Mouse (Mus musculus) hindbrain, embryonic 16.5 days (tissue): Measurements from ENCODE around the gene Gas7. TPM values are rescaled to one million over a fixed set of nuclear protein-coding genes. Genes with fewer than 3 reads are reported as not detected.

Experiments used
- ATAC-seq: fragments of 200-750 bp; cut with Nextera tagmentation; 2 replicates; pipeline ENCODE4 v1.8.0; 2017; ENCODE audit warnings: moderate TSS enrichment, moderate library complexity
- H3K27ac ChIP-seq: fragments of 300-500 bp; sonication (generic); 2 replicates; pipeline ENCODE4 v1.5.1; 2014; ENCODE audit warnings: low read depth, mild to moderate bottlenecking, control low read depth, low read length, moderate library complexity
- H3K27me3 ChIP-seq: fragments of 300-500 bp; sonication (generic); replicated peaks from 2 replicates; pipeline ENCODE4 v1.6.1; 2014; ENCODE audit warnings: low read length; ENCODE audit not compliant: control insufficient read depth, insufficient read depth
- H3K36me3 ChIP-seq: fragments of 300-500 bp; sonication (generic); 2 replicates; pipeline ENCODE4 v1.6.1; 2014; ENCODE audit warnings: mild to moderate bottlenecking, low read length, moderate library complexity, mixed read lengths; ENCODE audit not compliant: control insufficient read depth, insufficient read depth
- H3K4me1 ChIP-seq: fragments of 300-500 bp; sonication (generic); 2 replicates; pipeline ENCODE4 v1.6.1; 2014; ENCODE audit warnings: low read depth, low read length; ENCODE audit not compliant: control insufficient read depth, insufficient read depth
- H3K4me2 ChIP-seq: fragments of 300-500 bp; sonication (generic); 2 replicates; pipeline ENCODE4 v1.6.1; 2014; ENCODE audit warnings: mild to moderate bottlenecking, low read length, control low read depth, moderate library complexity
- H3K4me3 ChIP-seq: fragments of 300-500 bp; sonication (generic); 2 replicates; pipeline ENCODE4 v1.5.1; 2014; ENCODE audit warnings: mild to moderate bottlenecking, low read length, control low read depth, moderate library complexity
- H3K9ac ChIP-seq: fragments of 300-500 bp; sonication (generic); 2 replicates; pipeline ENCODE4 v1.6.1; 2014; ENCODE audit warnings: low read depth, mild to moderate bottlenecking, control low read depth, low read length, moderate library complexity
- H3K9me3 ChIP-seq: fragments of 300-500 bp; sonication (generic); 2 replicates; pipeline ENCODE4 v1.6.1; 2014; ENCODE audit warnings: mild to moderate bottlenecking, low read length, moderate library complexity; ENCODE audit not compliant: control insufficient read depth
- whole genome bisulfite sequencing: fragments of 180-500 bp; shearing (Covaris S2); extraction: QIAGEN DNeasy Blood & Tissue Kit; methylation state at CpG from one replicate; pipeline ENCODE4 v1.1.7; 2014; 5-methylcytosine and 5-hydroxymethylcytosine counted together
- polyA plus RNA-seq: library from polyadenylated mRNA; unstranded; fragments of >200 nt; fragmentation: Nextera tagmentation; extraction: Ambion mirVana; gene quantifications from 2 replicates; pipeline ENCODE4 v1.2.1, GENCODE M21; 2015

The Gas7 gene
- polyA plus RNA-seq, 1 experiment from 2014 or later: 34.8 TPM

DNA sequence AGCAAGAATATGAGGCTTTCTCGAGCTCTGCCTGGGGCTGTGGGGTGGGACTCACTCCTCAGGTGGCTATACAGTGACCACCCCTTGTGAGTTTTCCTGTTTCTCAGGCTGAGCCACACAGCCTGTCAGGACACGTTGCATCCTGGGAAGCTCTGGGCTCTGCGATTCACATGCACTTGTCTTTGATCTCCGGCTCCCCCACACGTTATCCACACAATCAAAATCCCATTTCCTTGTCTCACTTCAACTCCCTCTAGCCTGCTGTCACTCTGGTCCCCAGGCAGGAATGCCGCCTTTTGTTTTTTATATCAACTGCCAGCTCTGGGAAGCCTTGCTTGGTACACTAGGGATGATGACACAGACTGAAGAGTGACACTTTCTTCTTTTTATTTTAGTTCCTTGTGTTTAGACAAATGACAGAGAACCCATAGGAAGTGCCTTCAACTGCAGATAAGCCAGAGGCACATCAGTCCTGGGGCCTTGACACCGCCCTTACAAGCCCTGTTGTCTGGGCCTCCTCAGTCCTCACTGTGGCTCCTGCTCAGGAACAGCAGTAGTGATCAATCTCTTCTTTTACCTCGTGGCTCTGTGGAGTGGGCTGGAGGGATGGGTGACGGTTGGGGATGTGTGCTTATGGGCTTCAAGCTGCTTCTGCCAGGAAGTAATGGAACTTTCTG is 103.7 kb downstream of the Gas7 start:
- H3K27me3 ChIP-seq: no peaks in the 10 kb centered on the region
- no peak overlapping the region for H3K4me2 ChIP-seq
- H3K4me3 ChIP-seq: no peak overlapping the region
- WGBS: 19% methylated on average over 9 of the region's 9 CpGs
- H3K4me1 ChIP-seq: peaks cover 5% of the 10 kb centered on the region; the same call in 1 of the 2 replicates
- no peaks in the 10 kb centered on the region for H3K9me3 ChIP-seq
- 0 out of 2 replicates have a peak, but pooled peaks have one; percentile 20 for ATAC-seq
- no peak overlapping the region for H3K27ac ChIP-seq
- H3K9ac ChIP-seq: no peak overlapping the region
- H3K36me3 ChIP-seq: no peaks in the 10 kb centered on the region

DNA sequence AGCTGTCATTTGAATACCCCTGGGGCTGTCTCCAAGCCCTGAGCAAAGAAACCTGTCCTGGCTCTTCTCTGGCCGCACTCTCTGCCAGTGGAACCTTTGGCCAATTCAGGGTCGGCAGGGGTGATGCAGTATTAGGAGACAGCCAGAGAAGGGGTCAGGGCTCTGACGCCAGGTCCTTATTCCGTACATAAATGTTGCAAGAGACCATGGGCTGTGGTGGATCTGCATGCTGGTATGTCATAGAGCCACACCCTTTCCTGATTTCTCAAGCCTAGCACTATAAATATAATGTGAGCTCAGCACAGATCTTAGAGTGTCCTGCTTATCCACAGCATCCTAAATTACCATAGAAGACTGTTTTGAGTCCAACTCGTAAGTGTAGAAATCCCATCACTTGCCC is 104.3 kb downstream of the Gas7 start:
- 77% methylated on average over 5 of the region's 5 CpGs for WGBS
- H3K27ac ChIP-seq: no peak overlapping the region
- H3K36me3 ChIP-seq: no peaks in the 10 kb centered on the region
- no peak overlapping the region for H3K4me2 ChIP-seq
- H3K9ac ChIP-seq: no peak overlapping the region
- no peaks in the 10 kb centered on the region for H3K9me3 ChIP-seq
- H3K27me3 ChIP-seq: no peaks in the 10 kb centered on the region
- no peak overlapping the region for H3K4me3 ChIP-seq
- H3K4me1 ChIP-seq: peaks cover 5% of the 10 kb centered on the region; the same call in 1 of the 2 replicates
- no peak for ATAC-seq

DNA sequence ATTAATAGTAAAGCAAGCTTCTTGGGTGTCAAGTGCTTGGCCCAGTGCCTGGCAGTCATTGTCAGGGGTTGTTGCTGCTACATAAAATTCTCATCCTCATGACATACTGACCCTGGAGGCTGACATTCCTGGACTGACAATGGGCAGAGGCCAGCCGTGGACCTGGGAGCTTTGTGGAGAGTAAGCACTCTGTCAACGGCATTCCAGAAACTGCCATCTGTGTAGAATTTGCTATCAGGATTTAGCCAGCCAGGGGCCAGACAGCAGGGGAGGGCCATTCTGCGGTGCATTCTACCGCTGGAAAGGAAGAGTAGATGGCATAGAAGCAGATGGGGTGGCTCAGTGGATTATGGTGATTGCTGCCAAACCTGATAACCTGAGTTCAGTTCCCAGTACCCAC is 106.4 kb downstream of the Gas7 start:
- ATAC-seq: no peak
- H3K36me3 ChIP-seq: no peaks in the 10 kb centered on the region
- H3K9me3 ChIP-seq: no peaks in the 10 kb centered on the region
- H3K27ac ChIP-seq: no peak overlapping the region
- H3K9ac ChIP-seq: no peak overlapping the region
- H3K4me1 ChIP-seq: 0 out of 2 replicates have a peak, but pooled peaks cover under 1% of the 10 kb centered on the region
- no peak overlapping the region for H3K4me2 ChIP-seq
- no peaks in the 10 kb centered on the region for H3K27me3 ChIP-seq
- H3K4me3 ChIP-seq: no peak overlapping the region
- 60% methylated on average over 4 of the region's 4 CpGs for WGBS

DNA sequence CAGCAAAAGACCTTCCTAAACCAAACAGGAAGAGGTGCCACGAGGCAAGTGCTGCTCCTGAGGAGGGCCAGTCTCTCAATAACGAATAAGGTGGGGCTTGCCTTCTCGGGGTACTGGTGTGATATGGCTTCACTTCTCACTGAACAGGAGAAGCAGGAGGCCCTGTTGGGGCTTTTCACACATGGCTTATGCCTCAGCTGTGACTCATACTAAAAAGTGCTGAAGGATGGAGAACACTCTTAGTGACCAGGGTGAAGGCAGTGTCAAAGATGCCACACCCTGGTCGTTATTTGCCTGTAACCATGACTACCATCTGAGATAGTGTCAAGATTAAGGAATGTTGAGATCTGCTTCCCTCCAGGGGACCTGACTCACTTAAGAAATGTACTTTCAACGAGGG is 107.9 kb downstream of the Gas7 start:
- Histone ChIP-seq H3K4me3 (no peak overlapping the region), H3K9me3 (no peaks in the 10 kb centered on the region), H3K4me1 (no peaks in the 10 kb centered on the region), H3K36me3 (no peaks in the 10 kb centered on the region), H3K27ac (no peak overlapping the region), H3K9ac (no peak overlapping the region), H3K27me3 (no peaks in the 10 kb centered on the region), H3K4me2 (no peak overlapping the region)
- no peak for ATAC-seq
- WGBS: 70% methylated on average over 5 of the region's 5 CpGs

DNA sequence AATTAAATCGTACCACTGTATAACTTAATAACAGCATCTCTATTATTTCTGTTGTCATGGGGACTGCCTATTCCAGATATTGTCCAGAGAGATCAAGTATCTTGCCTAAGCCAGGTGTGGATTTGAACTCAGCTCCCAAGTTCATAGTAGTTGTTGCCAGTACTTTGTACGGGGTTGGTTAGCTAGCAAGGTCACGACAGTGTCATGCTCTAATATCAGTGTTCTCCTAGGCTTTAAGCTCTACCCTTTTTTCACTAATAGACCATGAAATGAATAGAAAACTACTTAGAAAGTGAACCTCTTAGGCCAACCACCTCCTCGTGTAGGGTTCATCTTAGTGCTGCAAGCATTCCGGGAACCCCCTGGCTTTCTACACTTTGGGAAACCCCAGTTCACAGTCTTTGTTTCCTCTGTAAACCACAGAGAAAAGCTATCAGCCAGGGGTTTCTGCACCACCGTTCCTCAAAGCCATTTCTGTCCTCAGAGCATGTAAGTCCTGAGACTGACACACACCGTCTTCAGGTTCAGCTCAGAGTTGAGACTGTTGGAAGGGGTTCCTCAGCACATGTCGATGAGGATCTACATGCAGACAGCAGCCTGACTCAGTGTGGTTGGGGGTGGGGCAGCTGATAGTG is 108.9 kb downstream of the Gas7 start:
- H3K4me2 ChIP-seq: no peak overlapping the region
- no peak overlapping the region for H3K9ac ChIP-seq
- H3K36me3 ChIP-seq: no peaks in the 10 kb centered on the region
- H3K4me3 ChIP-seq: no peak overlapping the region
- no peak overlapping the region for H3K27ac ChIP-seq
- H3K4me1 ChIP-seq: no peaks in the 10 kb centered on the region
- H3K27me3 ChIP-seq: no peaks in the 10 kb centered on the region
- H3K9me3 ChIP-seq: no peaks in the 10 kb centered on the region
- WGBS: 86% methylated on average over 8 of the region's 8 CpGs
- ATAC-seq: no peak

DNA sequence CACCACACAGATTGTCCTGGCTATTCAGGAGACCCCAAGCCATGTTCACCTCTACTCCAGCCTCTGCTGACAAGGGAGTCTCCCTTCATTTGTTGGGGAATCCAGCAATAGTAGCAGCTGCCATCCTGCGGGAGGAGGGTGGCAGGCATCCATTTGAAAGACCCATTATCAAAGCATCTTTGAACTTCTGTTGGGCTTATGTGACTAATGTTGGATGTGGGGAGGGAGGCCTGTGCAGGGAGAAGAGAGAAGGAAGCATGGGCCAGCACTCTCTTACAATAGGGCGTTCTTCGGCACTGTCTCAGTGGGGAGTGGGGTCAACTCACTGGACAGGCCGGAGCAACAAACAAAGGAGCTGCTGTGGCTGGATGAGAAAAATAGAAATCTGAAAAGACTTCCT is 110.3 kb downstream of the Gas7 start:
- Histone ChIP-seq H3K27me3 (no peaks in the 10 kb centered on the region), H3K36me3 (no peaks in the 10 kb centered on the region), H3K9me3 (no peaks in the 10 kb centered on the region), H3K4me3 (no peak overlapping the region), H3K27ac (no peak overlapping the region), H3K9ac (no peak overlapping the region), H3K4me2 (no peak overlapping the region), H3K4me1 (peaks cover 2% of the 10 kb centered on the region)
- no peak for ATAC-seq
- 30% methylated on average over 4 of the region's 4 CpGs for WGBS

DNA sequence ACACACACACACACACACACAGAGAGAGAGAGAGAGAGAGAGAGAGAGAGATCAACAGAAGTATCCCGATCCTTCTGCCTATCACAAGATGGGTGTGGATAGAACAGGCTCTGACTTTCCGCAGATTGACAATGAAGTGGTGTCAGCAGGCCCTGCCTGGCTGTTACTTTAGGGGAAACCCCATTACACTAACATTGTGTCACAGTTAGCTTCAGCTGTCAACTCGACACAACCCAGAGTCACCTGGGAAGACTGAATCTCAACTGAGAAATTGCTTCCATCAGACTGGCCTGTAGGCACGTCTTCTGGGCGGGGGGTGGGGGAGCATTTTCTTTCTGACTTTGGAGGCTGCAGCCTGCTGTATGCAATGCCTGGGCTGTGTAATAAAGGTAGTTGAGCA is 111.5 kb downstream of the Gas7 start:
- no peaks in the 10 kb centered on the region for H3K36me3 ChIP-seq
- no peak overlapping the region for H3K9ac ChIP-seq
- 79% methylated on average over 5 of the region's 5 CpGs for WGBS
- H3K4me1 ChIP-seq: peaks cover 10% of the 10 kb centered on the region
- ATAC-seq: no peak
- H3K9me3 ChIP-seq: no peaks in the 10 kb centered on the region
- no peak overlapping the region for H3K4me3 ChIP-seq
- no peaks in the 10 kb centered on the region for H3K27me3 ChIP-seq
- no peak overlapping the region for H3K27ac ChIP-seq
- H3K4me2 ChIP-seq: no peak overlapping the region

DNA sequence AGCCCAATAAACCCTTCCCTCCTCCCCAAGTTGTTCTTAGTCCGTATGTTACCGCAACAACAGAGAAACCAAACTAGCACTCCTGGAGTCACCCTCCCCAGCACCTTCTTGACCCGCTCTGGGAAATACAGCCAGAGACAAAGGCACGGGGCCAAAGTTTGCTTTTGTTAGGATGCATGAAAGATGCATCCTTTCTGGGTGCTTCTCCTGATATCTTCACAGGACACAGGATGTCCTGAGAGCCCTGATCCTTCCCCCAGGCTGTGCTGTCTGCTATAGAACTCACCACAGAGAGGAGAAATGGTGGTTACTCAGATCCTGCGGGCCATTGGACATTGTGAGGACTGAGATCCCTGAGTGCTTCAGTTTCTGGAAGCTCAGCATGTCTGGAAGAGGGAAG is 111.9 kb downstream of the Gas7 start:
- no peaks in the 10 kb centered on the region for H3K9me3 ChIP-seq
- no peaks in the 10 kb centered on the region for H3K27me3 ChIP-seq
- no peak overlapping the region for H3K4me2 ChIP-seq
- WGBS: 73% methylated on average over 5 of the region's 5 CpGs
- no peak overlapping the region for H3K9ac ChIP-seq
- no peak overlapping the region for H3K4me3 ChIP-seq
- no peaks in the 10 kb centered on the region for H3K36me3 ChIP-seq
- no peak for ATAC-seq
- no peak overlapping the region for H3K27ac ChIP-seq
- peaks cover 10% of the 10 kb centered on the region for H3K4me1 ChIP-seq

DNA sequence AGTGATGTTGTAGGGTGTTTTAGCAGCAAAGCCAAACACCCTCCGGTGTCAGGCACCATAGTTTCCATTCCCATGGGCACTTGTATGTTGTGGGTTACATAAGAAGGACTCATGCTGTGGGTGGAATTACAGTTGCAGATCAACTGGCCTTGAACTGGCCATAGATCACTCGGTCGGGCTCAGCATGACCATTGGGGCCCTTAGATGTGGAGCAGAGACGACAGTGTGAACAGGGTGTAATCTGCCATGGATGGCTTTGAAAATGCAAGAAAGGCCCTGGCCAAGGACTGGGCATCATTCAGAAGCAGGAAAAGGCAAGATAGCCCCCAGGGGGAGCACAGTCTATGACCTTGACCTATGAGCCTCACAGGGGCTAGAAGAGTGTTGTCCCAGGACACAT is 112.8 kb downstream of the Gas7 start:
- Histone ChIP-seq H3K27ac (no peak overlapping the region), H3K27me3 (no peaks in the 10 kb centered on the region), H3K36me3 (no peaks in the 10 kb centered on the region), H3K9me3 (no peaks in the 10 kb centered on the region), H3K4me3 (no peak overlapping the region), H3K4me1 (peaks cover 10% of the 10 kb centered on the region), H3K4me2 (no peak overlapping the region), H3K9ac (no peak overlapping the region)
- 93% methylated on average over 4 of the region's 4 CpGs for WGBS
- ATAC-seq: no peak
